Mouse (Mus musculus): ENCODE results near the gene Nxph1.

Nxph1 gene

GRCm38 (mm10) chr6:9133589-9134279, 185.5 kb downstream of the Nxph1 start:
- DNase-seq: no peak

GRCm38 (mm10) chr6:9147966-9148365, 199.7 kb downstream of the Nxph1 start:
- DNase-seq: no peak

- no peak for DNase-seq
Observed at GRCm38 (mm10) chr6:9149791-9150190, 201.6 kb downstream of the Nxph1 start.

- no peak for DNase-seq
Observed at GRCm38 (mm10) chr6:9159191-9159590, 211.0 kb downstream of the Nxph1 start.

GRCm38 (mm10) chr6:9182477-9182876, 234.2 kb downstream of the Nxph1 start:
- DNase-seq: no peak

- DNase-seq: no peak
Observed at GRCm38 (mm10) chr6:9210730-9211129, 262.5 kb downstream of the Nxph1 start.

- DNase-seq: no peak
Observed at GRCm38 (mm10) chr6:9220724-9221453, 272.7 kb downstream of the Nxph1 start.

GRCm38 (mm10) chr6:9234802-9235201, 286.6 kb downstream of the Nxph1 start:
- no peak for DNase-seq

- DNase-seq: no peak
Observed at GRCm38 (mm10) chr6:9267998-9268397, 319.8 kb downstream of the Nxph1 start.
